Mouse (Mus musculus) common myeloid progenitor, adult 5-6 weeks (primary cell): ENCODE data around the gene Nox1. TPM values are rescaled to one million over a fixed set of nuclear protein-coding genes. Genes with fewer than 3 reads are reported as not detected.
"Not testable (repeated sequence)": the region's sequence is repeated elsewhere in the genome, so short reads cannot be mapped to it uniquely, and the experiment has no call there.

Experiments
- ATAC-seq: replicated peaks from 2 replicates; pipeline ENCODE4 v1.8.0; 2016; ENCODE audit warnings: low read depth, mild to moderate bottlenecking, moderate TSS enrichment, inconsistent platforms; ENCODE audit not compliant: poor library complexity, severe bottlenecking
- total RNA-seq: library from RNA; stranded (forward); fragments of 200-1000, 187-1606 nt; gene quantifications from 2 replicates; pipeline ENCODE4 v1.2.3, GENCODE M21; 2017

Nox1 gene
- 0.15 and 0.27 TPM in 2 replicates for total RNA-seq

DNA sequence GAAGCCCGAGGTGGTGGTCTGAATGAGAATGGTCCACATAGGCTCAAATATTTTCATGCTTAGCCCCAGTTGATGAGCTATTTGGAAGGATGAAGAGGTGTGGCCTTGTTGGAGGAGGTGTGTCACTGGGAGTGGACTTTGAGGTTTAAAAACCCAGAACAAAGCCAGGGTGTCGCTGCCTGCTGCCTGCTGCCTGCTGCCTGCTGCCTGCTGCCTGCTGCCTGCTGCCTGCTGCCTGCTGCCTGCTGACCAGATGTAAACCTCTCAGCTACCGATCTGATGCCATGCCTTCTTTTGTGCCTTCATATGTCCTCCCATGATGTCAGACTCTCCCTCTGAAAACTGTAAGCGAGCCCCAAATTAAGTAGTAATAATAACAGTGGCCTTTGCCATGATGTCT lies at the start of gene Nox1:
Gene Nox1 (minus strand): TSS at position 101 of the 400 bp plus-strand sequence.
- no peak for ATAC-seq

DNA sequence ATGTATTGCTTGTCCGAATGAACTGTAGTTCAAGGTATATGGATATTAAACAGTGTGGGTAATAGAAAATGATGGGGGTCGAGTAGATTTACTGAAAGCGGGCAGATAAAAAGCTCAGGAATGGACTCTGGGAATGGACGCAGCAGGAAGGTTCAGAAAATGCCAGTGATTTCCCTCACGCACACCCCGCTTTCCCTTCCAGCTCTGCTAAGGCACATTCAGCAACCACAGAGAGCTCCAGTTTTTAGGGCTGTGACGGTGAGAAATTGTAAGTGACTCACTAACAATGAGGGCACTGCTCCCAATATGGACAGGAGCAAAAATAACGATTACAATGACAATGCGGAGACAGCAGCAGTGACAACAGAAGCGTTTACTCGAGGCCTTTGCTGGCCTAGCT lies 40.4 kb upstream of the Nox1 start:
- ATAC-seq = no peak

GRCm38 (mm10) chrX:134261191-134261590 lies 39.4 kb upstream of the Nox1 start:
- no peak for ATAC-seq

DNA sequence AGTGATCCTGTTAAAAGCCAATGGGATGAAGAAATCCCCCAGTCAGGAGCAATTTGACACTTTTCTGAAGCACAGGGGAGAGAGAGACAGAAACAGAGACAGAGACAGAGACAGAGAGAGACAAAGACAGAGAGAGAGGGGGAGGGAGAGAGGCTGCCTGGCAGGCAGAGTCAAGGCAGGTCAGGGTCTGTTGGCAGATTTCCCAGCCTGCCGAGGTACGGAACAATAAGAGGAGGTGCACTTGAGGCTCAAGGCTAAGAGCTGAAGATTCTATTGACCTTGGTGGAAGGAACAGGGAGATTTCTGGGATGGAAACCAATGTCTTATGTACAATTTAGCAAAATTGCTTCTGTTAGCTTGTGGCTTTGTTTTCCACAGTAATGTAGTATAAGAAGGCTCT lies 26.4 kb upstream of the Nox1 start:
- ATAC-seq = no peak

- ATAC-seq = no peak
Measured at GRCm38 (mm10) chrX:134245946-134246345, 24.2 kb upstream of the Nox1 start.

DNA sequence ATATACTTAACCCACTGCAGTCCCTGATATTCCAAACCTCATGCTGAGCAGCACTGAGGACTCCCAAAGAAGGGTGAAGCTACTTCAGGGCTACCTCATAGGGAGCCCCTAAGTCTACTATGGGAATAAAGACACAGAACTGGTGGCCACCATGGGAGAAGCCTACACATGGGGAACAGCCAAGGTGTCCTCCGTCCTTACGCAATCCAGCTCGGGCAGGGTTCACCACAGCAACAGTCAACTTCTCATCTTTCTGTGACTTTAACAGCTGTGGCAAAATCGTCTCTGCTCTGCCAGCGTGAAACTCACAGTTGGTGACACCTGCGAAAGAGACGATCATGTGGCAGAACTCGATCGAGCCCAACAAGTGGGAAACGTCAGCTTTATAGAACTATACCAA lies 16.5 kb upstream of the Nox1 start:
- no peak for ATAC-seq

DNA sequence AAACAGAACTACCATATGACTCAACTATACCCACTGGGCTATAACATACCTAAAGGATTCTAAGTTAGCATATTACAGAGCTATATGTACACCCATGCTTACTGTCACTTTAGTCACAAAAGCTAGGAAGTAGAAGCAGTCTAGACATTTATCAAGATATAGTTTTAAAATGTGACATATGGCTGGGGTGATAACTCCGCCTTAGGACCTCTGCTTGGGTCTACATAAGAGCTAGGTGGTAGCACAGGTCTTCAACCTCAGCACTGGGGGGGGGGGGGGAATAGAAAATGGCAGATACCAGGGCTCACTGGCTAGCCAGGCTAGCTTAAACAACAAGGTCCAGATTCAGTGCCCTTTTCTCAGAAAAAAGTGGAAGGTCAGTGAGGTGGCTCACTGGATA lies 11.3 kb upstream of the Nox1 start:
- ATAC-seq = no peak

- no peak for ATAC-seq
Measured at GRCm38 (mm10) chrX:134220618-134221017, 1.1 kb downstream of the Nox1 start.

GRCm38 (mm10) chrX:134218161-134218560 lies 3.6 kb downstream of the Nox1 start:
- ATAC-seq = no peak

DNA sequence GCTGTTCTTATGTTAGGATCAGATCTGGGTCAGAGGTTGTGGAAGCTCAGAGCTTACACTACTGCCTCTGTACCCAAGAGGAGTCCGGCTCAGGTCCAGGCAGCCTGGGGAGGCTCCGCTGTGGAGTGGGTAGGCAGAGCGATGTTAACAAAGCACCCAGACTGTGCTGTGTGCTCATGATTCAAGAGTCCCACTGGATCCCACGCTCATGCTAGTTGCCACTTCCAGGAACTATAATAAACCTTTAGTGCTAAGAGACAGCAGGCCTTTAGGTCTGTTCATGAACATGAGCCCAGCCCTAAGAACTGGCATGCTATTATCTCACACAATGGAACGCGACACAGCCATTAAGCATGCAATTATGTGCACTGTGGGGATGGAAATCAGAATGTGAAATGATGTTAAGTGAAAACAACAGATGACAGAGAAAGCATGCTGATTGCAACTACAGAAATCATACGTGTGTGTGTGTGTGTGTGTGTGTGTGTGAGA lies 10.6 kb downstream of the Nox1 start:
- no peak for ATAC-seq

GRCm38 (mm10) chrX:134208491-134208890 lies 13.3 kb downstream of the Nox1 start:
- 0 out of 2 replicates have a peak, but pooled peaks have one; percentile 32 for ATAC-seq

GRCm38 (mm10) chrX:134187201-134187600 lies 34.6 kb downstream of the Nox1 start, which contains the start of gene Arl13a:
Gene Arl13a (plus strand): TSS chrX:134187501.
- not testable (repeated sequence) for ATAC-seq

- no peak for ATAC-seq
Measured at GRCm38 (mm10) chrX:134174699-134175098, 47.1 kb downstream of the Nox1 start.

- ATAC-seq = 0 out of 2 replicates have a peak, but pooled peaks have one; percentile 29
Measured at GRCm38 (mm10) chrX:134170584-134170983, 51.2 kb downstream of the Nox1 start.

DNA sequence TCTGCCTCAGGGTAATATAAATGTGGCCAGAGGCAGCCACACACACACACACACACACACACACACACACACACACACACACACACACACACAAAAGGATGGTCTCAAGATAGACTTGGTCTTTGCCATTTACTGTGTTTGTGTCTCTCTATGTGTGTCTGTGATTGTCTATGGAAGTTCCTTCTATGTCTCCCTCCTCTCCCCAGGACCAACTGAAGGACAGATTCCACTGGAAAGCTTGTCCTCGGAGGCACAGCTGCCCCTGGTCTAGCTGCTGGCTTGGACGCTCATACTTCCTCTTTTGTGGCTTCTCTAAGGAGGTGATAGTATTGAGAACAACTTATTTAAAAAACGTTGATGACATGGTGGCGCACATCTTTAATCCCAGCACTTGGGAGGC lies 58.3 kb downstream of the Nox1 start:
- peak; percentile 84 for ATAC-seq

GRCm38 (mm10) chrX:134162826-134163225 lies 58.9 kb downstream of the Nox1 start:
- ATAC-seq = no peak

DNA sequence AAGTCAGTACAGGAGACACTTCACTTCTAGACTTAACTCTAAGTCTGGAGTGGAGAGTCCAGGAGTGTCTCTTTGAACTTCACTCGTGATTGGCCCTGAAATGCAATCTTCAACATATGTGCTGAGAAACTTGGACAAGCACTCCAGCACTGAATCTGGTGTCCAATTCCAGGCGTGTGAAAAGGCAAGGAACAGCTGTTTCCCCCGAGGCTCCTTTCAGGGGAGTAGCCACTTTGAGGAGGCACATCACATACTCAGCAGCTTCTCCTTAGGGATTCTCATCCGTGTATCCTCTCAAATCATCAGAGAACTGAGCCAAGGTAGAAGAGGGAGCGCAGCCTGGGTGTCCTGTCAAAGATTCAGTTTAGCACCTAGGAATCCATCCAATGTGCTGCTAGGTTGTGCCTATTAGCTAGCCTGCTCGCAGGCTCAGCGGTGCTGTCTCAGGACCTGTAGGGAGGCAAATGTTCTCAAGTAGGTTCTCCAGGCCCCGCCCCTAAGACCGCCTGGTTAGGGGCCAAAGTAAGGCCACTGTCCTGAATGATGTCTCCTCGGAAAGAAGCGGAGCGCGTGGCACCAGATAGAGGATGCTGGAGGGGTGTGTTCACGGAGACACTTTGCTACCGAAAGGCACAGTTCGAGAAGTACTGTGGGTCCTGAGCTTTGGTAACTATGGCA lies 59.6 kb downstream of the Nox1 start, which contains the start of gene Xkrx:
Gene Xkrx (minus strand): TSS at position 34 of the 678 bp plus-strand sequence.
- 0 out of 2 replicates have a peak, but pooled peaks have one; percentile 23 for ATAC-seq

DNA sequence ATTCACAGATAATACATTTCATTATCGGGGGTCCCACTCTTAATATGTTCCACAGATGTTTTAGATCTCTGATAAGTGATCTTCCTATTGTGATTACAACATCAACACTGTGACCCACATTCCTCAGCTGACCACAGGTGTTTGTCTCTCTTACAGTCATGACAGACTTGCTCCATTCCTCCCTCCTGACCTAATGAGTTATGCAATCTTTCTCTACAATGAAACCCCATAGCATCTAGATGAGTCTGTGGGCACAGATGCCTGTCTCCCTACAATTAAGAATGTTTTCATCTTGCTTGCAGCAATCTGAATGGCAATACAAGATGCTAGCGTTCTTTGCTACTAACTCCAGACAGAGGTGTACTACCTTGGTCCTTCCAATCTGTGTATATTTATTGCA lies 61.3 kb downstream of the Nox1 start:
- peak; percentile 64 for ATAC-seq

- no peak for ATAC-seq
Measured at GRCm38 (mm10) chrX:134158151-134158550, 63.6 kb downstream of the Nox1 start.

- peak; percentile 80 for ATAC-seq
Measured at GRCm38 (mm10) chrX:134141986-134142385, 79.8 kb downstream of the Nox1 start.

DNA sequence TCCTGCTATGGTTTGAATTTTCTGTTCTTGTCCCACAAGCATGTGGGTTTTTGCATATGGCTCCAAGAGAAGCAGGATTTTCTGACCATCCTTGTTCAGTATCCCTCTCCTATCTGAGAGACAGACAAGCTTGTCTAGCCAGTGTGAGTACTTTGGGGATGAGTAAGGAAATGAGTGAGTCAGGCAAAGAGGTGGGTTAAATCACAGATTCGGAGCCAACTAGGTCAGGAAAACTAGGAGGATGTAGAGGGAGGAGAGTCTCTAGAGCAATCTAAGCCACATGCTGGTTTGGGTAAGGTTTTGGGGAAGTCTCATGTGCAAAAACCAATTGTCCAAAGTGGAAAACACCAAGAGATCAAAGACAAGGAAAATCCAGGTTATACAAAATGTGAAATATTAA lies 80.2 kb downstream of the Nox1 start:
- no peak for ATAC-seq

DNA sequence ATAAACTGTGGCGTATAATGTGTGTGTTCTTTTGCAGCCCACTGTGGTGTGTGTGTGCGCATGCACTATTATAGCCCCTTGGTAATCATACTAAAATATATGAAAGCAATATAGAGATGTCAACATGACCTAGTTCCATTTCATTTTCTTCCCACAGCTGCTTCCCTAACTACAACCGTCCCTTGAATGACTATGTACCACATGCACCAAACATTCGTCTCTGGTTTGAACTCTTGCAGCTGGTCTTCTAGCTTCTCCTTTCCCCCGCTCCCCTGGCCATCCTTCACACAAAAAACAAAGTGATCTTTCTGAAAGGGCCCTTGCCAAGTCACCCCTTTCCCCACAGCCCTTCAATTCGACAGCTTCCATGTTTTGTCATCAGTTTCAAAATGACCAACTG lies 81.7 kb downstream of the Nox1 start:
- no peak for ATAC-seq
